Mouse (Mus musculus): ENCODE data around the gene Adipor2.

The Adipor2 gene

DNA sequence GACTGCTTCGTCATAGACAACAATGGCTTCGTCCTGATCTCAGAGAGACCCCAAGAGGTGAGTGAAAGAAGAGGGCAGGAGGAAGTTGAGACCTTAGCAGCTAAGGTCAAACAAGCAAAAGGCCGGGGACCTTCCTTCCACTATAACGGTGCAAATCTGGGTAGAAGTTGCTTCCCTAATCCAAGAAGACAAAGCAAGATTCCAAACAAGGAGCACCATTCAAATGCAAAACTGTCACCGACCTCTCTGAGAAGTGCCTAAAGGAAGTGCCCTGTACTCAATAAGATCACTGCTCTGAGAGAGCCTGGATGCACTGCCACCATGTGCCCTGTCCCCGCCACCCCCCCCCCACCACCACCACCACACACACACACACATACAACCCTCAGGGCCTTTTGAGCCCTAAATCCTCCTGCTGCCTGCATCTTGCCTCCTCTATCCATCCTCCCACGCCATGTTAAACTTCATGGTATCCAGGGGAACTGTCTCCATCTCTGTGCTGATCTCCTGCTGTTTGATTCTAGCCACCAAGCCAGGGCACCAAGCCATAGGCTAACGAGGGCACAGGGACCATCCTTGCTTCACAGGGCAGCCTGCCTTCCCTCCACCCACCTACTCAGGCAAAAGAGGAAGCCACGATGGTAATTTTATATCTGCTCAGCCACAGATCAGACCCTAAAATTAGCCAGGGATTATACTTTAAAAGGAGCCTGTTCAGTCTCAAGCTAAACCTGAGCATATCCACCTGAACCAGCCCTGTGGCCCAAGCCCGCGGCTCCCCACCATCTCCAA, 79.2 kb downstream of the Adipor2 start:
- DNase-seq: no peak

DNA sequence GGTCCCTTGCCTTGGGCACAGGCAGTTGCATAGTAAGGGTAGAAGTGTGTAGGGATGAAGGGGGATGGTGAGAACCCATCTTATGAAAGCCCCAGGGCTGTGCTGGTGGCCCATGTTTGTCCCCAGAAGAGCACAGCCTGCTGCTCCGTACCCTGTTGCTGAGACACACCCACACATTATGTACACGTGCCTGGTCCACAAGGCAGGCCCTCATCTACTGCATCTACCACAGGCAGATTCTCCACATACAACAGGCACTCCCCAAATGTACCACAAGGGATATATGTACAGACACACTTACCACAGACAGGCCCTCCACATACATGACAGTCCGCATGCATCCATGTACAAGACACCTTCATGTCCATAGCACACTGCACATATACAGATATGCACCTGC, 80.2 kb downstream of the Adipor2 start:
- DNase-seq: no peak

DNA sequence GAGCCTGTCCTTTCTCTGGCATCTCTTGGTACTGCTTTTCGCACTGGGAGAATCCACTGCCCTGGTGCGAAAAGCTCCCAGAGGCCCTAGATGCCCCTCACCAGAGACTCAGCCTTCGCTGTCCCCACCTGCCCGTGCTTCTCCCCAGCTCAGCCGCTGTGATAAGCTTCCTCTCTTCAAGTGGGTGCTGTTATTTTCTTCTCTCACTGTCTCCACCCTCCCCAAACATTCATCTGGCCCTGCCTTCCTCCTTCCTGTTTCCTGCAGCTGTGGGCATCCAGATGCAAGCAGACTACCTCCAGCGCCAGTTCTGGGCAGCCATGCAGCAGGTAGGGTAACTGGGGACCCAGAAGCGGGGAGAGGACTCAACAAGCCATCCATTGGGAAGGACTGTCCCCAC, 81.4 kb downstream of the Adipor2 start:
- no peak for DNase-seq

DNA sequence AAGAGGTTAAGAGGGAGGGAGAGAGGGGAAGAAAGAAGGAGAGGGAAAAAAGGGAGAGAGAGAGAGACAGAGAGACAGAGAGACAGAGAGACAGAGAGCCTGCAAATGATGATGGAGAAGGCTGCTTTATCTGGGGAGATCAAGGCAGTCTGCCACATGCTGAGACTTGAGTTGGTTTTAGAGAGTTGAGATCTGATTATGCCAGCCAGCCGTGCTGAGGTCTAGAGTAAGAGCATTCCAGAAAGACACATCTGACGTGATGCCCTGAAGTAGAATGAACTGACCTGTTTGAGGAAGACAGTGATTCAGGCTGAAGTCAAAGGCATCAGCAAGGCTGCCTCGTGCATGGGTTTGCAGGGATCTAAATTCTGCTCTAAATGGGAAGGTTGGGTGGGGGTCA, 83.7 kb downstream of the Adipor2 start:
- DNase-seq: no peak

DNA sequence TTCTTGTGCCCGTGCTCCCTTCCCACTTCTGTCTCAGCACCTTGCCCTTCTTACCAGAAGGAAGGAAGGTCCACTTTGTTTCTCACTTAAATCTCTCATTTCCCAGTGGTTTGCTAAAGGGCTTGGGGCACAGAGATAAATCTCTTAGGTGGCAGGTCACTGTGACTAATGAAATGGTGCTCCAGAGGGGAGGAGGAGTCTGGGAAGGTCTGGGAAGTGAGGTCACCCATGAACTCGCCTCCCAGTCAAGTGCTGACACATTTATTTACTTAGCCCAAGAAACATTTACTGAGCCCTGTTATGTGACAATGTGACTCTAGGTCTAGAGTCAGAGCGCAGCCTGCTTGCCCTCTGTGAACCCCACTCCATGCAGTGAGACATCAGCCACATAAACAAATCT, 84.3 kb downstream of the Adipor2 start:
- DNase-seq: no peak

DNA sequence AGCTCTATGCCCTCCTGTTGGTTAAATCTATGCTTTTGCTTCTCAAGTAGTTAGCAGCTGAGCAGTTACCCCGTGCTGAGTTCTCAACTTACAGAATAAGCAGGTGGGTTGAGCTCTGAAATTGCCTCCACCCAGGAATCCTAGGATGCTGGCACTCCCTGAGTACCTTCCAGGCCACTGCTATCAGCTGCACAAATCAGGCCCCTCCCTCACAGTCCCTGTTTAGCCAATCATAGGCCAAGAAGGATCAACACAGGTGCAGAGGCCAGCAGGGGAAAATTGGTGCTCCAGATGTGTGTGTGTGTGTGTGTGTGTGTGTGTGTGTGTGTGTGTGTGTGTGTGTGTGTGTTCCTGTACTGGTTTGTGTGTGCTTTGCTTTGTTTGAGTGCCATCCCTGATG, 85.4 kb downstream of the Adipor2 start:
- DNase-seq: no peak

DNA sequence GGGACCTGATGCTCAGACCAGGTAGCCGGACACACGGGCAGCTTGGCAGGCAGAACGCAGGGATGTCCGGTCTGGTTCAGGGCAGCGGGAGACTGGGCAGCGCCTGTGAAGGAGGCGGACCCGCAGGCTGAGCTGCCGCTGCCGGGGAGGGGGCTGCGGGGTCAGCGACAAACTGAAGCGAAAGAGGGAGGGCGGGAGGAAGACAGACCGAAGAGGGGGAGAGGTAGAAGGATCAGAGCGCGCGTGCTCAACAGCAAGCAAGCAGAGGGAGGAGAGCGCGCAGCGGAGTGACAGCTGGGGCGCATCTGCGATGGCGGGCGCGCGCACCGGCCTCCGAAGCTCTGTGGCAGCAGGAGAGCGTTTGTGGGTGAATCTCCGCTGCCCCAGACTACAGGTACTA, 87.0 kb downstream of the Adipor2 start, which contains the start of gene Lrtm2:
Gene Lrtm2 (minus strand): TSS at position 261 of the 400 bp plus-strand sequence.
- peak; percentile 73 for DNase-seq

DNA sequence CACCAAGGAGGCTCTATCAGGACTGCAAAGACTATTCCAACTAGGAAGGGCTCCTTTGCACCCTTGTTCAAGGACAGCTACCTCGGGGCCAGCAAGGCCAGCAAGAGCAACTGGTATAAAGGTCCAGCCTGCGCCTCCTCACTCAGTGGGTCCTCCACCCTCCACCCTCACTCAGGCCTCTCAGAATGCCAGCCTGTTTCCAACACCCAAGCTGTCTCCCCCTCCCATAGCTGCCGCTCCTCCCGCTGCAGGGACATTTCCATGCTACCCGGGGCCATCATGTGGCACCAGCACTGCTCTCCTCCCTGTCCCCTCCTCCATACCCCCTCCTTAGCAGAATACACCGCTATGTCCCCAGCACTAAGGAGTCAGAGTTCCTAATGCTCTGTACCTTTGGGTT, 87.6 kb downstream of the Adipor2 start:
- DNase-seq: peak; percentile 58

DNA sequence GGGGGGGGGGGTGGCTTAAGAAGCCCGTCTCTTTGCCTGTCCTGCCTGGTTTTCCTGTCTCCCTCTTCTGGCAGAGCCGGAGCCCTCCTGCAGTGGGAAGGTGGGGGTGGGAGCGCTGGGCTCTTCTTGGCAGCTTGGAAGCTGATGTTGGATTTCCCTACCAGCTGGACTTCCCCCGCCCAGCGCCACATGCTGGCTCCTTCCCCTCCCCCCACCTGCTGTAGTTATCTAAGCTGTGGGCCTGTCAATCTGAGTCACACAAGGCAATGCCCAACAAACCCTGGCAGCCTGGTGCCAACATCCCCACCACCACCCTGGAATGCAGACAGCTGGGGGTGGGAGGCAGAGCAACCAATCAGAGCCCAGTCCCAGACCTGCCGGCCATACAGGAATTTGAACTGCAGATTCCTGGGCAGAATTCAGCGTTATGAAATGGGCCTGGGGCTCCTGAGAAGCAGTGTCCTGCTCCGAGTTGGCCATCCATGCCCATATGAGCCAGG, 88.2 kb downstream of the Adipor2 start:
- DNase-seq: peak; percentile 90

DNA sequence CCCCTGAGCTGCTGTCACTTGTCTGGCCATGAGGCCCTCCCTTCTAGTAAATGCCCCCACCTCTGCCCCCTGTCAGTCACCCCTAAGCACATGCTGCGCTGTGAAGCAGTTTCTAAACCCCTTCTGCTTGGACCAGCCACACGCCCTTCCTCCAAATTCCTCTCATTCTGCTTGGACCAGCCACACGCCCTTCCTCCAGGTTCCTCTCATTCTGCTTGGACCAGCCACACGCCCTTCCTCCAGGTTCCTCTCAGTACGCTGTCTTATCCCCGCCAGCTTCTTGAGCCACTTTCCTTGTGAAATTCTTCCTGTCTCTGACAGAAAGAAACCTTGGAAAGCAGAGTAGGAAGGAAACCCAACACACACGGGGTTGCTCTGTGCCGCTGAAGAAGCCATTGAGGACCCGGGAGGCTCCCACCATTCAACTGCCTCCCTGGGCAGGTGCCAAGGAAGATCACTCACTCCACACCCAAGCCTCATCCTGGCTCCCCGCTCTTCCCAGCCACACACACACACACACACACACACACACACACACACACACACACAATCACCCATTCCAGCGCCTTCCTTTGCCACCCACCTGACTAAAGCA, 88.9 kb downstream of the Adipor2 start:
- DNase-seq: peak; percentile 44

DNA sequence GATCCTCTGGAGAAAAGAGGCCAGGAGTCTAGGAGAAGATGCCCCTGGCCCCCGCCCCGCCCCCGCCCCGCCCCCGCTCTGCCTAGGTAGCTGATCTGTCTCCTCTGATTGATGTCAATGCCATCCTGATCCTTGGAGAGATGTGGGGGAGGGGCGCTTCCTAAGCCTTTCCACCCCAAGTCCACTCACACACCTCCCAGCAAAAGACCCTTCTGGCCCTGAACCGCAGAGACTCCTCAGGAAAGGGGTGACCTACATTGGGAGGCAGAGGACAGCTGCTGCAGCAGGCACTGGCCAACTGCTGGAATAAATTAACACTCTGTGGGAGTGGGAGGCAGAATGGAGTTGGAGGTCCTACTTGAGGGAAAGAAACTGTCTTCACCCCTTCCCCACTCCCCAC, 91.0 kb downstream of the Adipor2 start:
- DNase-seq: no peak

DNA sequence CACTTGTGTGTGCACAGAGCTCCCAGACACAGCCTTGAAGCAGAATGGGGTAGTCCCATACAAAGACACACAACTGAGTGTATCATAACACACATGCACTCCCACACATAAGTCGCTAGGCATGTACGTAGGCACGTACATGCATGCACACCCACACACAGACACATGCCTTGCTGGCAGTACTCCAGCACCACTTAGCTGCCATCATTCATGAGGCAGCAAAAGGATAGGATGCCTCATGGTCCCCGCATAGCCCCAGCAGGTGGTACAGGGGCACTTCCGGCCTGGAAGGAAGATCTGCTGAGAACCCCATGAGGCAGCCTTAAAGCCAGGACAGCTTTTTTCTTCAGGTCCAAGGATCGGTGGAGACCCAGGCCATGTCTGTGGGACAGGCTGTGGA, 91.5 kb downstream of the Adipor2 start:
- DNase-seq: no peak

DNA sequence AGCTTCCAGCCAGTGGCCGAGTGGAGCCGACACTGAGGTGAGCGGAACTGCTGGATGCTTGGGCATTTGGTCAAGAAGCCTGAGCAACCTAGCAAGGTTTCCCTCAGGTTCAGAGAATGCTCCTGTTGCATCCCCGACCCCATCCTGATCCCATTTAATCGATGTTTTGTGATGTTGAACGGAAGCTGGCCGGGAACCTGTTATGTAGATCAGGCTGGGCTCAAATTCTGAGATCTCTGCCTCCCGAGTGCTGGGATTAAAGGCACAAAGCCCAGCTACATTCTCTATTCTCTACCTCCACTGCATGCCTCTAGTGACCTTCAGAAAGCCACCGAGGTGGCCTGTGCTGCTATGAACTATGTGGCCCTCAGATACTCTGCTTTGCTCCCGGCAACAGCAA, 92.7 kb downstream of the Adipor2 start:
- DNase-seq: no peak

DNA sequence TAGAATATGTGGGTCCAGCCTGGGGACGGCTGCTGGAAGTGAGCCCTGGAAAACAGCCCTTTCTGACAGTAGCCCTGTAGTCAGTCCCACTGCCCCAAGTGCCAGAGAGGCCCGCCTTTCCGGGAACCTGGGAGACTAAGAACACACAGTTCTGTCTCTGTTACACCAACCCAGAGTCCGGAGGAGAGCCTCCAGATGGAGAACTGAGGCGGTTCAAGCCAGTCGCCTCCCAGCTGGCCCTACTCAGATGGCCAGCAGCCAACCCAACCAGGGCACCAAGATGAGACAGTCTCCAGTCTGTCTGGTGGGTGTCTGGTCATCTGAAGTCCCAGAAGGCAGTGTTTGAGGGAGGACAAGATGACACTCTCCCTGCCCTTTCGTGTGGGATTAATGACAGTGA, 95.8 kb downstream of the Adipor2 start:
- no peak for DNase-seq

DNA sequence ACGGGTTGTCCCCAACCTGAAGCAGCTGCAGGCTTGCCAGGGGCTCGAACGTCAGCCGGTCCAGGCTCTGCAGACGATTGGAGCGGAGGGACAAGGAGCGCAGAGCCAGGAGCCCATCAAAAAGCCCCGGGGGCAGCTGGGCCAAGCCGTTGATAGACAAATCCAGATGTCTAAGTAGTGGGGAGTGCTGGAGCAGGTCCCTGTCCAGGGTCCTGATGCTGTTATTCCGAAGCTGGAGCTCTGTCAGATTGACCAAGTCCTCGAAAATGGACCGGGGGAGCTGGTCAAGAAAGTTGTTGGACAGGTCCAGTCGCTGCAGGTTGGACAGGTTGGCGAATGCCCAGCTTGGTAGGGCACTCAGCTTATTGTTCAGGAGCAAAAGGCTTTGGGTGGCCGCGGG, 97.0 kb downstream of the Adipor2 start:
- no peak for DNase-seq

DNA sequence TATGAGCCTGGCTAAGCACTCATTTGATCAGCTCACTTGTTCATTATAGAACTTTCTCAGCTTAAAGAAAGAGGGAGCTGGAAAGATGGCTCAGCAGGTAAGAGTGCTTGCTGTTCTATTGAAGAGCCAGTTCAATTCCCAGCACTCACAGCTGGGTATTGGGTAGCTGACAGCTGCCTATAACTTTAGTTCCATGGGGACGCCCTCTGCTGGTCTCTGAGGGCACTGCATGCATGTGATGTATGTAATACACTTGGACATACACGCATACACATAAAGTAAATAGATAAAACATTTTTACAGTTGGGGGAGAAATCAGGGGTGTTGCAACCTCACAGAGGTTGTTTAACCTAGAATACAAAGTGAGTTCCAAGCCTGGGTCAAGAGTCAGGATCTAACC, 98.1 kb downstream of the Adipor2 start:
- DNase-seq: no peak

DNA sequence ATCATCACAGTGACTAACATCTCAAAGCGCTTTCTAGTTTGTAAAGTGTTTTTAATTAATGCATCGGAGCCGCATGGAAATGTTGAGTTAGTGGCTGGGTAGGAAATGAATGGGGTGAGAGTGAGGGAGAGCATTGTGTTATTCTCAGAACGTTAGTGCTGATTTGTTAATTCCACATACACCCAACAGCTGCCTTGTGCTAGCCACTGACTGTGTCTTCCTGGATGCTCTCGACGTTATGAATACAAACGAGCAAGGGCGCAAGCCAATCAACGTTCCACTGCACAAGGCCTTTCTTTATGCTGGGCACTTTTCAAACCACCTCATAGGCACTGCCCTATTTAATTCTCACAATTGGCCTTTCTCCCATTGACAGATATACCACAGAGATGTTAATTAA, 98.8 kb downstream of the Adipor2 start:
- DNase-seq: no peak

DNA sequence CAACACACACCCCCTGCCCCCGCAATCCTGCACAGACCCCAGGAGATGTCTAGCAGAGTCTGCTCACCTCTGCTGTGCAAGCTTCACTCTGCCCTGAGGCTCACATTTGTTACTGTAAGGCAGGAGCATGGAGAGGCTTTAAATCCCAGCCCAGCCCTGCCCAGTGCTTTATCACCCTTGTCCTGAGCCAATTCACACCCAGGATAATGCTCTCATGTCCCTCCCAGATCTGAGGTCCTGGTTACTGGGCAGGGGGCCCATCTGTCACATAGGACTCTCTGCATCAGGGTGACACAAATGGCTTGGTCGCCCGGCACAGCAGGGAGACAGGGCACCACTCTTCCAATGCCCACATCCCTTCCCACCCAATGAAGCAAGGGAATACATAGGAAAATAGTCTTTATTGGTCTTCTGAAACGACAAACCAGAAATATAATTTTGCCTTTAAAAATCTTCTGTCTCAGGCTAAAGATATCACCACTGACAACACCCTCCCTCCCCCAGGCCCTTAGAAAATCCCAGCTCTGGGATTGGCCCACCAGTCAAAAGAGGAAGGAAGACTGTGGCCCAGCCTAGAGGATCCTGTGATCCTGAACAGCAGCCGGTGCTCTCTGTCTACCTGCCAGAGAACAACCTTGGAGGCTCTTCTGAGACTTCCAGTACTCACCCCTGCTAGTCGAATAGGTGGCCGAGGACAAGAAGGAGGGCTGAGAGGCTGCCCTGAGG, 102.6 kb downstream of the Adipor2 start:
- no peak for DNase-seq

DNA sequence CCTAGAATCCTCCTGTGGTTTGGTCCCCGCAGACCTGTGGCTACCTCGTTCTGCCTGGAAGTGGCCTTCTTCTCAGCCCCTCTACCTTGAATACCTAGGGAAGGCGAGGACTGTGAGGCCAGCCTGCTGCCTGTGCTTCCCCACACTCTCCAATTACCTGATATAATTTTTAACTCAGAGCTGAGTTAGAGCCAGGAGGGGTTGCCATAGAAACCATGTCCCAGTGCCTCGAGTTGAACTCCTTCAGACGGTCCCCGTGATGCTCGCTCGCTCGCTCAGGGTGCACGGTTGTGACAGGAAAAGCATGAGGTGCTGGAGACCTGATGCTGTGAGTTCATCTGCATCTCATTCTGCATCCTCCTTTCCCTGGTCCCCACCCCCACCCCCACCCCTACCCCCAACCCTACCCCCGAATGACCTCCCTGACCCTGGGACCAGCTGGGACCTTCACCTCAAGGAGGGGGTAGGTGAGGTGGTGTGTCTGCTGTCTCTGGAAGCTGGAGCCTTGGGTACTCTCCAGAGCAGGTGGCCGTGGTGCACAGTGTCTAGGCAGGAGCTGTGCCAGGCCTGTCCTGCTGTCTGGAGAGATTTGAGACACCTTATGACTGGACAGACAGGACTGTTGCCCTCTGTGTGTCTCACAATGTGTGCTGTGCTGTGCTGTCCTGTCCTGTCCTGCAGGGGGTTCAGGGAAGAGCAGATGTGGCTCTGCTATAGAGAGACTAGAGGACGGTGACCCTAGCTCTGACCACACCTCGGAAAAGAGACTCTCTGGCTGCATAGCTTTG, 103.7 kb downstream of the Adipor2 start:
- DNase-seq: no peak

DNA sequence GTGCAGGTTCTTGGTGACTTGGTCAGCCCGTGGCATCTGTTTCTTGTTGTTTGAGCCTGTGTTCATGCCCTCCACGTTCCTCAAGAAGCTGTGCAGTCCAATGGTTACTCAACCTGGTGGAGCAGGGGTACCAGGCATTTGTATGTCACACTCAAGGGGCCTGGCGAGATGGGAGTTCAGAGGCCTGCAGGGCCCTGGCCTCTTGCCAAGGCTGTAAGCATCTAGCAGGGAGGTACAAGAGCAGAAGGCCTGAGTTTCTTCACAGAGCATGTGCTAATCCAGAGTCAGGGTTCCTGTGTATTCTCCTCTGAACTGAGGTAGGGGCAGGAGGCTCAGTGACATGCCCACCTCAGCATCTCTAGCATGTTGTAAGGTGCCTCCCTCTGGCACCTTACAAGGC, 104.4 kb downstream of the Adipor2 start:
- DNase-seq: no peak

DNA sequence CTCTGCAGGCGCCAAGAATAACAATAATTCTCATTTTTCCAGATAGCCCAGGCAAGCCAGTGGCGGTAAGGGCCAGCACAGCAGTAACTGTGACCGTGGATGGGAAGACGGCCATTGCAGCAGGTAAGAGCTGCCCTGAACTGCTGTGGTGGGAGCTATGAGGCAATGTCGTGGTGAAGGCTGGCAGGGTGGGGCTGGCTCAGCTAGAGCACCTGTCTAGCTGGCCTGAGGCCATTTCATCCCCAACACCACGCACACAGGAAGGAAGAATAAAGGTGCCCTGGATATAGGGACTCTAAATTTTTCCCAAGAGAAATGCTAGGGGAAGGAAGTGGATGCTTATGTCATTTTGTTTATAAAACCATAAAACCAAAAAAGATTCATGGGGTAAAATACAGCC, 105.1 kb downstream of the Adipor2 start:
- DNase-seq: no peak

DNA sequence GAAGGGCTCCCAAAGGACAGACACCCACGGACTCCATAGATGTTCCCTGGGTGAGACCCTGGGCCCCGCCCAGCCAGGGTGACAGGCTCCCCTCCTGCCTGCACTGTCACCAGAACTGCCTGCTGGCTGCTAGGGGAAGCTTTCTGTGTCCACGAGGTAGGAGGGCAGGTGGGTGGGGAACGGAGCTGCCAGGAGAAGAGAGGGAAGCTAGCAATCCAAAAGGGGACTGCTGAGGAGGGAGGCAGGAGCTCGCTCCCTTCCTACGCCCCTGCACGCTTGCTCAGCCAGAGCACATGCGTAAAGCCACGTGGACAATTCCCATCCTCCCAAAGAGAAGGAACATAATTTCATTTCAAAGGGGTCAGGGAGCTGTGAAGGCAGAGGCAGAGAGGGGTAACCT, 107.3 kb downstream of the Adipor2 start:
- peak; percentile 74 for DNase-seq

DNA sequence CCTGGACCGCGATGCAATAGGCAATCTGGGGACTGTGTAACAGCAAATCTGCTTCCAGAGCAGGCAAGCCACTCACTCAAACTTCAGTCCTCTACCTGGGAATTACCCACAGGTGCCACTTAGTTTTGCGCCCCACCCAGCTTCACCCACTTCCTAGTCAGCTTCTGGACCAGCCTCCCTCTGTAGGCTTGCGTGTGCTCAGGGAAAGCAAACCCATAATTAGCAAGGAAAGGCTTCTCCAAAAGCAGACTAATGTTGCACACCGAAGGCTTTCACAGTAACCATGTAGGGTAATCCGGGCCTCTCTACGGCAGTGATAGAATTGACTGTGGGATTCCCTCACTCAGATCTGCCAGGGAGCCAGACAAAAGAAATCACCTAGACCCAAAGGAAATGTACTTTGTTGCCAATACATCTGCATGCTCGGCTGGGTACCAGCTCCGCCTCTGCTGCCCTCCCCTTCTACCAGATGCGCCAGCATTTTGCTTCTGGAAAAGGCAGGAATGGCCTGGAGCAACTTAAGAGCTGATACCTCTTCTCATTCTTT, 109.6 kb downstream of the Adipor2 start:
- no peak for DNase-seq

Measured in right cerebral cortex, postnatal 25 days (tissue).